Mouse (Mus musculus): ENCODE measurements around the gene Hist1h2ae. TPM values are rescaled to one million over a fixed set of nuclear protein-coding genes. Genes with fewer than 3 reads are reported as not detected.
"Not testable (repeated sequence)": the region's sequence is repeated elsewhere in the genome, so short reads cannot be mapped to it uniquely, and the experiment has no call there.

Gene Hist1h2ae
- 1 to 10 TPM; 5.0 to 6.6 TPM for total RNA-seq (2021)

- peak; percentile 84 to 96 for DNase-seq (ENCODE audit: low spot score in 2 of 2)
- intact Hi-C loops (cut with DNase I) = no loop called here
Observed at GRCm38 (mm10) chr13:23571022-23571503, at the start of gene Hist1h2ae, which contains the start of gene Hist1h2bg. Gene Hist1h2ae, minus strand, starts transcription at chr13:23571220. Gene Hist1h2bg, plus strand, starts transcription at chr13:23571396.

GRCm38 (mm10) chr13:23620056-23620732 is 49.2 kb upstream of the Hist1h2ae start:
- intact Hi-C loops (cut with DNase I) = loop anchor here (2.0 to 5.0 kb wide), 3 partner anchors 33 to 1903 kb away; partner anchors contain the start of genes Hist1h2af, Hist1h2ai, Hist1h2bl and Hist1h3h
- DNase-seq (ENCODE audit: low spot score in 2 of 2) = peak in 1 of 2 experiments; percentile 5

- intact Hi-C loops (cut with DNase I) = loop anchor here (10.0 kb wide), 1 partner anchor 1787 kb away; no protein-coding TSS in a partner anchor
- no peak for DNase-seq (ENCODE audit: low spot score in 2 of 2)
Observed at GRCm38 (mm10) chr13:23611638-23612037, 40.6 kb upstream of the Hist1h2ae start.

- intact Hi-C loops (cut with DNase I) = loop anchor here (10.0 kb wide), 1 partner anchor 1786 kb away; no protein-coding TSS in a partner anchor
- DNase-seq (ENCODE audit: low spot score in 2 of 2) = no peak
Observed at GRCm38 (mm10) chr13:23610393-23610792, 39.4 kb upstream of the Hist1h2ae start.

- no peak for DNase-seq (ENCODE audit: low spot score in 2 of 2)
- intact Hi-C loops (cut with DNase I) = loop anchor here (10.0 kb wide), 1 partner anchor 1785 kb away; no protein-coding TSS in a partner anchor
Observed at GRCm38 (mm10) chr13:23609844-23610243, 38.8 kb upstream of the Hist1h2ae start.

- no peak for DNase-seq (ENCODE audit: low spot score in 2 of 2)
- intact Hi-C loops (cut with DNase I) = no loop called here
Observed at GRCm38 (mm10) chr13:23609209-23609608, 38.2 kb upstream of the Hist1h2ae start.

GRCm38 (mm10) chr13:23605052-23605451 is 34.0 kb upstream of the Hist1h2ae start:
- intact Hi-C loops (cut with DNase I) = no loop called here
- no peak for DNase-seq (ENCODE audit: low spot score in 2 of 2)

GRCm38 (mm10) chr13:23604452-23604851 is 33.4 kb upstream of the Hist1h2ae start:
- no peak for DNase-seq (ENCODE audit: low spot score in 2 of 2)
- intact Hi-C loops (cut with DNase I) = no loop called here

GRCm38 (mm10) chr13:23603182-23603699 is 32.2 kb upstream of the Hist1h2ae start:
- DNase-seq (ENCODE audit: low spot score in 2 of 2) = no peak
- intact Hi-C loops (cut with DNase I) = no loop called here

GRCm38 (mm10) chr13:23597957-23598356 is 26.9 kb upstream of the Hist1h2ae start:
- intact Hi-C loops (cut with DNase I) = no loop called here
- DNase-seq (ENCODE audit: low spot score in 2 of 2) = peak; percentile 58 to 69

- intact Hi-C loops (cut with DNase I) = no loop called here
Observed at GRCm38 (mm10) chr13:23595622-23596372, 24.8 kb upstream of the Hist1h2ae start.

GRCm38 (mm10) chr13:23595185-23595584 is 24.2 kb upstream of the Hist1h2ae start:
- no peak for DNase-seq (ENCODE audit: low spot score in 2 of 2)
- intact Hi-C loops (cut with DNase I) = no loop called here

More at GRCm38 (mm10) chr13:23595622-23596372, 24.8 kb upstream of the Hist1h2ae start:
- no peak for DNase-seq (ENCODE audit: low spot score in 2 of 2)

GRCm38 (mm10) chr13:23593051-23593770 is 22.2 kb upstream of the Hist1h2ae start:
- intact Hi-C loops (cut with DNase I) = no loop called here
- no peak for DNase-seq (ENCODE audit: low spot score in 2 of 2)

- intact Hi-C loops (cut with DNase I) = no loop called here
- no peak for DNase-seq (ENCODE audit: low spot score in 2 of 2)
Observed at GRCm38 (mm10) chr13:23592614-23593013, 21.6 kb upstream of the Hist1h2ae start.

GRCm38 (mm10) chr13:23591886-23592285 is 20.9 kb upstream of the Hist1h2ae start:
- intact Hi-C loops (cut with DNase I); DNase-seq (ENCODE audit: low spot score in 2 of 2): not testable (repeated sequence)

- intact Hi-C loops (cut with DNase I) = no loop called here
- DNase-seq (ENCODE audit: low spot score in 2 of 2) = no peak
Observed at GRCm38 (mm10) chr13:23591206-23591605, 20.2 kb upstream of the Hist1h2ae start.

- intact Hi-C loops (cut with DNase I) = loop anchor here (2.0 to 10.0 kb wide), 4 partner anchors 34 to 1832 kb away; partner anchors contain the start of genes Hist1h1b, Hist1h2ac, Hist1h2ak and Hist1h2an
Observed at GRCm38 (mm10) chr13:23586940-23587225, 15.9 kb upstream of the Hist1h2ae start.

GRCm38 (mm10) chr13:23586099-23586939 is 15.3 kb upstream of the Hist1h2ae start:
- intact Hi-C loops (cut with DNase I) = loop anchor here (2.0 to 10.0 kb wide), 4 partner anchors 34 to 1832 kb away; partner anchors contain the start of genes Hist1h1b, Hist1h2ac, Hist1h2ak and Hist1h2an

More at GRCm38 (mm10) chr13:23586940-23587225, 15.9 kb upstream of the Hist1h2ae start:
- no peak for DNase-seq (ENCODE audit: low spot score in 2 of 2)

More at GRCm38 (mm10) chr13:23586099-23586939, 15.3 kb upstream of the Hist1h2ae start:
- DNase-seq (ENCODE audit: low spot score in 2 of 2) = peak in 1 of 2 experiments; percentile 14

Measured in left cerebral cortex, postnatal 25 days (tissue).